Mouse (Mus musculus) C2C12 (cell line): Measurements from ENCODE around the gene Eef2. TPM values are rescaled to one million over a fixed set of nuclear protein-coding genes. Genes with fewer than 3 reads are reported as not detected.

Experiments
- H3K27me3 ChIP-seq: one replicate; pipeline ENCODE4 v1.6.1; 2011; ENCODE audit not compliant: control insufficient read depth, insufficient read depth, insufficient read length
- H3K36me3 ChIP-seq: one replicate; pipeline ENCODE4 v1.6.1; 2011; ENCODE audit not compliant: control insufficient read depth, insufficient read depth
- H3K4me3 ChIP-seq: one replicate; pipeline ENCODE4 v1.5.1; 2011; ENCODE audit warnings: mild to moderate bottlenecking, control low read depth; ENCODE audit not compliant: poor library complexity, insufficient read depth, severe bottlenecking
- H3K79me2 ChIP-seq: one replicate; pipeline ENCODE4 v1.6.1; 2011; ENCODE audit not compliant: control insufficient read depth, insufficient read depth
- H3K79me3 ChIP-seq: one replicate; pipeline ENCODE4 v1.6.1; 2011; ENCODE audit warnings: low read depth, control low read depth
- H3ac ChIP-seq: one replicate; pipeline ENCODE3; 2011; ENCODE audit warnings: low read depth; ENCODE audit not compliant: control insufficient read depth, insufficient read length
- CEBPB ChIP-seq: IDR thresholded peaks from one replicate; pipeline ENCODE4 v1.6.1; 2011; ENCODE audit warnings: low read depth, mild to moderate bottlenecking, control low read depth, moderate library complexity
- CTCF ChIP-seq: IDR thresholded peaks from one replicate; pipeline ENCODE4 v1.5.1; 2011; ENCODE audit not compliant: control insufficient read depth, insufficient read depth, insufficient read length
- FOSL1 ChIP-seq: IDR thresholded peaks from one replicate; pipeline ENCODE4 v1.8.0; 2011; ENCODE audit warnings: mild to moderate bottlenecking, low read length; ENCODE audit not compliant: poor library complexity, insufficient read depth, severe bottlenecking
- MAX ChIP-seq: IDR thresholded peaks from one replicate; pipeline ENCODE4 v1.6.1; 2011; ENCODE audit warnings: mild to moderate bottlenecking, control low read depth
- MYOD1 ChIP-seq: IDR thresholded peaks from one replicate; pipeline ENCODE4 v1.6.1; 2011; ENCODE audit warnings: low read depth; ENCODE audit not compliant: control insufficient read depth, insufficient read length
- MYOG ChIP-seq: IDR thresholded peaks from one replicate; pipeline ENCODE4 v1.6.1; 2011; ENCODE audit not compliant: control insufficient read depth, insufficient read length; ENCODE audit errors: extremely low read depth
- USF1 ChIP-seq: IDR thresholded peaks from one replicate; pipeline ENCODE4 v1.6.1; 2011; ENCODE audit warnings: low read depth, mild to moderate bottlenecking, control low read depth, moderate library complexity
- polyA plus RNA-seq: library from polyadenylated mRNA; unstranded; fragments of >200 nt; fragmentation: generic; extraction: Trizol; gene quantifications from one replicate; pipeline ENCODE4 v1.2.1, GENCODE M21; 2012; ENCODE audit warnings: missing spikeins

Gene Eef2
- polyA plus RNA-seq, 1 experiment: 2,537 TPM

- no peak for TF ChIP-seq MAX
- no peak for TF ChIP-seq MYOG
- TF ChIP-seq CEBPB: peak; percentile 69
- Histone ChIP-seq H3K36me3 (peaks cover 4% of the 10 kb centered on the region), H3K27me3 (no peaks in the 10 kb centered on the region), H3K4me3 (peak overlapping the region; percentile 96), H3K79me3 (peaks cover 44% of the 10 kb centered on the region), H3ac (peak overlapping the region; percentile 93), H3K79me2 (peaks cover 48% of the 10 kb centered on the region)
Measured at GRCm38 (mm10) chr10:81137252-81138130, 38.9 kb upstream of the Eef2 start.

- H3K36me3 ChIP-seq: peaks cover 4% of the 10 kb centered on the region
- peaks cover 45% of the 10 kb centered on the region for H3K79me3 ChIP-seq
- peak overlapping the region; percentile 93 for H3ac ChIP-seq
- no peak for TF ChIP-seq MYOD1
- no peak for TF ChIP-seq USF1
- TF ChIP-seq CTCF: no peak
- TF ChIP-seq CEBPB: no peak
- TF ChIP-seq FOSL1: no peak
- no peak for TF ChIP-seq MYOG
- TF ChIP-seq MAX: peak; percentile 57
- H3K27me3 ChIP-seq: no peaks in the 10 kb centered on the region
- H3K4me3 ChIP-seq: peak overlapping the region; percentile 93
- peaks cover 56% of the 10 kb centered on the region for H3K79me2 ChIP-seq
Measured at GRCm38 (mm10) chr10:81138131-81138782, 38.2 kb upstream of the Eef2 start.

- TF ChIP-seq CTCF (no peak), USF1 (no peak), MAX (no peak), FOSL1 (no peak), CEBPB (no peak), MYOG (no peak), MYOD1 (no peak)
- no peaks in the 10 kb centered on the region for H3K27me3 ChIP-seq
- peak overlapping the region; percentile 93 for H3ac ChIP-seq
- peaks cover 63% of the 10 kb centered on the region for H3K79me2 ChIP-seq
- H3K4me3 ChIP-seq: peak overlapping the region; percentile 93
- H3K36me3 ChIP-seq: peaks cover 10% of the 10 kb centered on the region
- peaks cover 53% of the 10 kb centered on the region for H3K79me3 ChIP-seq
Measured at GRCm38 (mm10) chr10:81138821-81139528, 37.5 kb upstream of the Eef2 start.

- Histone ChIP-seq H3K36me3 (peaks cover 15% of the 10 kb centered on the region), H3K79me3 (peaks cover 58% of the 10 kb centered on the region), H3K79me2 (peaks cover 68% of the 10 kb centered on the region), H3K4me3 (peak overlapping the region; percentile 93), H3ac (peak overlapping the region; percentile 93), H3K27me3 (no peaks in the 10 kb centered on the region)
- TF ChIP-seq MAX (no peak), MYOD1 (no peak), USF1 (no peak), CEBPB (no peak)
Measured at GRCm38 (mm10) chr10:81139529-81139846, 36.9 kb upstream of the Eef2 start.

GRCm38 (mm10) chr10:81140005-81140404 lies 36.4 kb upstream of the Eef2 start:
- Histone ChIP-seq H3K4me3 (peak overlapping the region; percentile 11), H3K36me3 (peaks cover 20% of the 10 kb centered on the region), H3ac (peak overlapping the region; percentile 40), H3K79me3 (peaks cover 60% of the 10 kb centered on the region), H3K27me3 (no peaks in the 10 kb centered on the region), H3K79me2 (peaks cover 73% of the 10 kb centered on the region)
- no peak for TF ChIP-seq MYOG
